Mouse (Mus musculus) heart, adult 11 months (tissue): ENCODE measurements around the gene Dpt.

Source experiments
- DNase-seq: peaks from one replicate; pipeline ENCODE4 v3.0.0; 2022

Dpt gene

GRCm38 (mm10) chr1:164796471-164796870 is at the start of gene Dpt:
TSS of gene Dpt (plus strand) at chr1:164796644.
- DNase-seq: peak; percentile 98

GRCm38 (mm10) chr1:164753736-164754135 is 42.7 kb upstream of the Dpt start:
- DNase-seq: no peak

- DNase-seq: no peak
Observed at GRCm38 (mm10) chr1:164755671-164756070, 40.8 kb upstream of the Dpt start.

GRCm38 (mm10) chr1:164756951-164757350 is 39.5 kb upstream of the Dpt start:
- peak; percentile 81 for DNase-seq

- no peak for DNase-seq
Observed at GRCm38 (mm10) chr1:164758401-164758800, 38.0 kb upstream of the Dpt start.

- peak; percentile 80 for DNase-seq
Observed at GRCm38 (mm10) chr1:164762276-164762675, 34.2 kb upstream of the Dpt start.

GRCm38 (mm10) chr1:164766646-164767045 is 29.8 kb upstream of the Dpt start:
- DNase-seq: no peak

- DNase-seq: peak; percentile 99
Observed at GRCm38 (mm10) chr1:164770611-164771010, 25.8 kb upstream of the Dpt start.

GRCm38 (mm10) chr1:164780851-164781510 is 15.5 kb upstream of the Dpt start:
- DNase-seq: peak; percentile 75

- DNase-seq: peak; percentile 22
Observed at GRCm38 (mm10) chr1:164786165-164786564, 10.3 kb upstream of the Dpt start.

GRCm38 (mm10) chr1:164787771-164788170 is 8.7 kb upstream of the Dpt start:
- peak; percentile 70 for DNase-seq

GRCm38 (mm10) chr1:164788292-164788691 is 8.2 kb upstream of the Dpt start:
- peak; percentile 31 for DNase-seq

- DNase-seq: peak; percentile 87
Observed at GRCm38 (mm10) chr1:164790296-164790695, 6.1 kb upstream of the Dpt start.

- peak; percentile 94 for DNase-seq
Observed at GRCm38 (mm10) chr1:164793049-164793448, 3.4 kb upstream of the Dpt start.

- peak; percentile 93 for DNase-seq
Observed at GRCm38 (mm10) chr1:164797746-164798285, 1.4 kb downstream of the Dpt start.

GRCm38 (mm10) chr1:164798471-164798922 is 2.1 kb downstream of the Dpt start:
- DNase-seq: peak; percentile 99

- peak; percentile 80 for DNase-seq
Observed at GRCm38 (mm10) chr1:164799161-164799560, 2.7 kb downstream of the Dpt start.

- no peak for DNase-seq
Observed at GRCm38 (mm10) chr1:164804277-164804676, 7.8 kb downstream of the Dpt start.

- DNase-seq: peak; percentile 69
Observed at GRCm38 (mm10) chr1:164804751-164805435, 8.4 kb downstream of the Dpt start.

- DNase-seq: peak; percentile 98
Observed at GRCm38 (mm10) chr1:164809371-164809770, 12.9 kb downstream of the Dpt start.

GRCm38 (mm10) chr1:164811296-164811695 is 14.9 kb downstream of the Dpt start:
- DNase-seq: no peak

GRCm38 (mm10) chr1:164814243-164814642 is 17.8 kb downstream of the Dpt start:
- peak; percentile 93 for DNase-seq

- no peak for DNase-seq
Observed at GRCm38 (mm10) chr1:164815330-164815729, 18.9 kb downstream of the Dpt start.

GRCm38 (mm10) chr1:164817331-164817730 is 20.9 kb downstream of the Dpt start:
- DNase-seq: no peak
